Mouse (Mus musculus) CH12.LX (cell line): Measurements from ENCODE around the gene Nfe2l2. TPM values are rescaled to one million over a fixed set of nuclear protein-coding genes. Genes with fewer than 3 reads are reported as not detected.

ENCODE experiments used
- DNase-seq: peaks from one replicate; pipeline ENCODE4 v3.0.0-alpha.2; 2013; ENCODE audit errors: extremely low read depth
- H3K27ac ChIP-seq: 2 replicates; pipeline ENCODE4 v1.5.1; 2012; ENCODE audit warnings: low read depth, mild to moderate bottlenecking, control low read depth, moderate library complexity; ENCODE audit not compliant: insufficient read depth
- H3K27me3 ChIP-seq: replicated peaks from 2 replicates; pipeline ENCODE3; 2012; ENCODE audit warnings: inconsistent platforms
- H3K36me3 ChIP-seq, 2 experiments: replicated peaks in 1 of 2; 2 replicates each; pipeline versions ENCODE3 to v1.6.1; 2012; ENCODE audit warnings: inconsistent platforms in 1 of 2, low read length in 1 of 2, mild to moderate bottlenecking in 1 of 2, mixed read lengths in 1 of 2, moderate library complexity in 1 of 2; ENCODE audit not compliant: control insufficient read depth in 1 of 2, insufficient read depth in 1 of 2
- H3K4me1 ChIP-seq, 2 experiments: 2 replicates each; pipeline ENCODE4 v1.6.1; 2012; ENCODE audit warnings: inconsistent platforms in 1 of 2, moderate library complexity in 1 of 2; ENCODE audit not compliant: insufficient read depth in 2 of 2, control insufficient read depth in 1 of 2
- H3K4me2 ChIP-seq: 2 replicates; pipeline ENCODE4 v1.6.1; 2012; ENCODE audit warnings: low read depth, mild to moderate bottlenecking, control low read depth; ENCODE audit not compliant: poor library complexity, insufficient read depth, severe bottlenecking
- H3K4me3 ChIP-seq, 3 experiments: fragments of 150-350 bp in 1 of 3; sonication (generic) in 1 of 3; replicated peaks in 1 of 3; 2 replicates each; pipeline versions ENCODE3 to v1.5.1; 2011 to 2012; ENCODE audit warnings: low read depth in 2 of 3, low read length in 2 of 3, mild to moderate bottlenecking in 2 of 3, moderate library complexity in 2 of 3, control low read depth in 1 of 3, improper control_type of control experiment in 1 of 3, inconsistent platforms in 1 of 3, mixed read lengths in 1 of 3; ENCODE audit not compliant: poor library complexity in 1 of 3
- H3K79me2 ChIP-seq: replicated peaks from 2 replicates; pipeline ENCODE4 v1.6.1; 2012; ENCODE audit warnings: mild to moderate bottlenecking, moderate library complexity; ENCODE audit not compliant: control insufficient read depth, poor library complexity, insufficient read depth, severe bottlenecking; ENCODE audit errors: extremely low read depth
- H3K9ac ChIP-seq: 2 replicates; pipeline ENCODE4 v1.6.1; 2012; ENCODE audit warnings: low read depth, mild to moderate bottlenecking, control low read depth, moderate library complexity; ENCODE audit not compliant: insufficient read depth
- H3K9me3 ChIP-seq: replicated peaks from 2 replicates; pipeline ENCODE3; 2012; ENCODE audit warnings: low read length, inconsistent platforms, mixed read lengths
- BHLHE40 ChIP-seq: IDR thresholded peaks from 2 replicates; pipeline ENCODE4 v1.6.1; 2011; ENCODE audit warnings: mild to moderate bottlenecking, low read depth, low read length, improper control_type of control experiment
- CTCF ChIP-seq, 2 experiments: IDR thresholded peaks in 1 of 2; conservative IDR thresholded peaks in 1 of 2; 2 replicates each; pipeline ENCODE4 v1.5.1; 2011 to 2012; ENCODE audit warnings: low read depth in 2 of 2, low read length in 2 of 2, improper control_type of control experiment in 1 of 2, inconsistent platforms in 1 of 2, mild to moderate bottlenecking in 1 of 2, moderate library complexity in 1 of 2
- E2F4 ChIP-seq: IDR thresholded peaks from 2 replicates; pipeline ENCODE4 v1.6.1; 2011; ENCODE audit warnings: low read depth, low read length, improper control_type of control experiment; ENCODE audit not compliant: insufficient replicate concordance
- ELF1 ChIP-seq: IDR thresholded peaks from 2 replicates; pipeline ENCODE4 v1.6.1; 2014; ENCODE audit warnings: low read depth, mild to moderate bottlenecking, inconsistent platforms, low read length, improper control_type of control experiment
- ETS1 ChIP-seq: conservative IDR thresholded peaks from 2 replicates; pipeline ENCODE4 v1.6.1; 2012; ENCODE audit warnings: low read depth, mild to moderate bottlenecking, inconsistent platforms, low read length, improper control_type of control experiment, moderate library complexity
- HCFC1 ChIP-seq: IDR thresholded peaks from 2 replicates; pipeline ENCODE4 v1.6.1; 2012; ENCODE audit warnings: low read depth, mild to moderate bottlenecking, inconsistent platforms, low read length, improper control_type of control experiment
- JUND ChIP-seq: conservative IDR thresholded peaks from 2 replicates; pipeline ENCODE4 v1.6.1; 2011; ENCODE audit warnings: low read depth, low read length, improper control_type of control experiment
- MAX ChIP-seq: IDR thresholded peaks from 2 replicates; pipeline ENCODE4 v1.6.1; 2011; ENCODE audit warnings: low read length, improper control_type of control experiment
- MAZ ChIP-seq: IDR thresholded peaks from 2 replicates; pipeline ENCODE4 v1.6.1; 2012; ENCODE audit warnings: low read depth, mild to moderate bottlenecking, inconsistent platforms, low read length, improper control_type of control experiment, moderate library complexity
- MEF2A ChIP-seq: IDR thresholded peaks from 2 replicates; pipeline ENCODE4 v1.6.1; 2014; ENCODE audit warnings: low read depth, mild to moderate bottlenecking, inconsistent platforms, low read length, improper control_type of control experiment, borderline replicate concordance
- MYC ChIP-seq: IDR thresholded peaks from 2 replicates; pipeline ENCODE4 v1.6.1; 2011; ENCODE audit warnings: low read depth, mild to moderate bottlenecking, improper control_type of control experiment, low read length
- NRF1 ChIP-seq: IDR thresholded peaks from 2 replicates; pipeline ENCODE4 v1.6.1; 2014; ENCODE audit warnings: low read depth, mild to moderate bottlenecking, inconsistent platforms, low read length, improper control_type of control experiment, moderate library complexity
- POLR2A ChIP-seq: IDR thresholded peaks from 2 replicates; pipeline ENCODE4 v1.6.1; 2011; ENCODE audit warnings: low read depth, mild to moderate bottlenecking, improper control_type of control experiment, low read length
- POLR2AphosphoS2 ChIP-seq: IDR thresholded peaks from 2 replicates; pipeline ENCODE4 v1.6.1; 2011; ENCODE audit warnings: low read depth, low read length, improper control_type of control experiment
- RAD21 ChIP-seq: IDR thresholded peaks from 2 replicates; pipeline ENCODE4 v1.6.1; 2011; ENCODE audit warnings: low read depth, mild to moderate bottlenecking, low read length, improper control_type of control experiment, moderate library complexity
- RCOR1 ChIP-seq: conservative IDR thresholded peaks from 2 replicates; pipeline ENCODE4 v1.6.1; 2012; ENCODE audit warnings: low read depth, mild to moderate bottlenecking, inconsistent platforms, low read length, improper control_type of control experiment
- TCF12 ChIP-seq: IDR thresholded peaks from 2 replicates; pipeline ENCODE4 v1.6.1; 2014; ENCODE audit warnings: low read depth, mild to moderate bottlenecking, inconsistent platforms, low read length, improper control_type of control experiment
- USF1 ChIP-seq: IDR thresholded peaks from 2 replicates; pipeline ENCODE4 v1.6.1; 2014; ENCODE audit warnings: low read depth, mild to moderate bottlenecking, inconsistent platforms, low read length, improper control_type of control experiment
- USF2 ChIP-seq: conservative IDR thresholded peaks from 2 replicates; pipeline ENCODE4 v1.6.1; 2011; ENCODE audit warnings: low read depth, low read length, improper control_type of control experiment
- ZMIZ1 ChIP-seq: IDR thresholded peaks from 2 replicates; pipeline ENCODE4 v1.6.1; 2012; ENCODE audit warnings: low read depth, mild to moderate bottlenecking, inconsistent platforms, low read length, improper control_type of control experiment
- ZNF384 ChIP-seq: IDR thresholded peaks from 2 replicates; pipeline ENCODE4 v1.6.1; 2012; ENCODE audit warnings: low read depth, low read length, improper control_type of control experiment, inconsistent platforms
- dilution Hi-C: fragments of 300-500 bp; cut with MboI; formaldehyde crosslinking; loops from 2 replicates; pipeline ENCODE4 v1.14.3; 2020; ENCODE audit warnings: low sequenced_read_pairs; ENCODE audit not compliant: extremely low pct_unique_long_range_greater_than_20kb, extremely low pct_ligation_motif_present
- in situ Hi-C: fragments of 300-500 bp; cut with MboI; formaldehyde crosslinking; loops from 3 replicates; pipeline ENCODE4 v1.14.3; 2019; ENCODE audit warnings: low sequenced_read_pairs, low pct_ligation_motif_present, low pct_unique_long_range_greater_than_20kb, mixed read lengths
- polyA plus RNA-seq: library from polyadenylated mRNA; unstranded; fragments of >175 nt; gene quantifications from 2 replicates; pipeline ENCODE4 v1.2.1, GENCODE M21; 2012; ENCODE audit warnings: low read depth; ENCODE audit not compliant: insufficient read length
- total RNA-seq, 2 experiments: library from RNA; depleted of rRNA; stranded (reverse); fragments of 300-350 nt in 1 of 2; fragments of >200 nt in 1 of 2; gene quantifications; 2 replicates each; pipeline ENCODE4 v1.2.3; 2012 to 2014

The Nfe2l2 gene
- total and polyA plus RNA-seq, 3 experiments, result 11.6 to 32.6 (median 21.7) TPM

DNA sequence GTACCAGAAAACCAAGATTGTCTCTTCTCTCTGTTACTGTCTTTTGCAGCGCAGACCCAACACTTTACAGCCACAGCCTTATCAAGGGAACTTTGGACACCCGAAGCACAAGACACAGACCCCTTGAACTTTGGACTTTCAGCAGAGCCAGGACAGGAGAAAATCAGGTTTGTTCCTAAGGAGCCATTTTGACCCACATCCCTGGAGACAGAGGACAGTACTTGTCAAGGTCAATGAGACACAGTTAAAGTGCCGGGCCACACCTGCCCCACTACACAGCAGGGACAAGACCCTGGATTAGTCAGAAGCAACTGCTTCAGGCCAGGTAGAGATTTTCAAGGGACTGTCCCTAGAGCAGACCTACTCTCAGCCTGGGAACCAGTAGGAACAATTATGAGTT lies 7.2 kb downstream of the Nfe2l2 start:
- Histone ChIP-seq H3K27ac (no peak overlapping the region), H3K9me3 (no peaks in the 10 kb centered on the region), H3K27me3 (no peaks in the 10 kb centered on the region), H3K4me1 (peaks cover 9 to 93% of the 10 kb centered on the region in 2 experiments), H3K79me2 (peaks cover 93% of the 10 kb centered on the region), H3K36me3 (peaks cover 6 to 76% of the 10 kb centered on the region in 2 experiments), H3K4me3 (no peak overlapping the region), H3K9ac (no peak overlapping the region), H3K4me2 (no peak overlapping the region)
- no peak for DNase-seq
- in situ Hi-C loops, result no loop called here
- dilution Hi-C loops, result no loop called here
- TF ChIP-seq ZMIZ1 (no peak), MAZ (no peak), HCFC1 (no peak), RAD21 (no peak), JUND (no peak), NRF1 (no peak), E2F4 (no peak), USF1 (no peak), ZNF384 (no peak), USF2 (no peak), CTCF (conservative IDR thresholded peaks at IDR 0.05 in 1 of 2, IDR thresholded peaks at IDR 0.05 in 1 of 2; ENCODE audit: low read depth in 2 of 2, low read length in 2 of 2) (no peak), POLR2AphosphoS2 (no peak), ETS1 (no peak), ELF1 (no peak), BHLHE40 (no peak), RCOR1 (no peak)

DNA sequence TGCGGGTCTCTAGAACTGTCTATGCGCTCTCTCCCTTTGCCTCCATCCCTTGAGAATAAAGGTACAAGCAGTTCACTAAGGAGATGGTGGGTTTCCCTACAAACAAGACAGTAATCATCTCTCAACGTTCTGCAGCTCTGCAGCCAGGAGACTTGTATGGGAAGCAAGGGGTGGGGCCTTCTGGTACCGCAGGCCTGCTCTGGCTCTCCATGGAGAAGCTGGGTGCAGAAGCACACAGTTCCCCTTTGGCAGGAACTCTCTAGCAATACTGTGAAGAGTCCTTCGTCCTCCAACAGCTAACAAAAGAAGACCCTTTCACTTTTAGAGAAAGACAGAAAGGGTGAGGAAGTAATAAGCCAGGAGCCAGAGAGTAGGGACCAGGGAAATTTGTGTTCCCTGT lies 8.1 kb downstream of the Nfe2l2 start:
- Histone ChIP-seq H3K36me3 (peaks cover 11 to 81% of the 10 kb centered on the region in 2 experiments), H3K4me3 (no peak overlapping the region), H3K4me1 (peaks cover 8 to 94% of the 10 kb centered on the region in 2 experiments), H3K9ac (no peak overlapping the region), H3K9me3 (no peaks in the 10 kb centered on the region), H3K27ac (no peak overlapping the region), H3K27me3 (no peaks in the 10 kb centered on the region), H3K4me2 (no peak overlapping the region), H3K79me2 (peaks cover 91% of the 10 kb centered on the region)
- no peak for DNase-seq
- TF ChIP-seq RCOR1 (no peak), CTCF (conservative IDR thresholded peaks at IDR 0.05 in 1 of 2, IDR thresholded peaks at IDR 0.05 in 1 of 2; ENCODE audit: low read depth in 2 of 2, low read length in 2 of 2) (no peak), MEF2A (no peak), E2F4 (no peak), MYC (no peak), MAX (no peak), ZMIZ1 (no peak), TCF12 (no peak), POLR2A (no peak)
- dilution Hi-C loops, result no loop called here
- in situ Hi-C loops, result no loop called here
